Mouse (Mus musculus): ENCODE results near the gene Ctdnep1.

DNA sequence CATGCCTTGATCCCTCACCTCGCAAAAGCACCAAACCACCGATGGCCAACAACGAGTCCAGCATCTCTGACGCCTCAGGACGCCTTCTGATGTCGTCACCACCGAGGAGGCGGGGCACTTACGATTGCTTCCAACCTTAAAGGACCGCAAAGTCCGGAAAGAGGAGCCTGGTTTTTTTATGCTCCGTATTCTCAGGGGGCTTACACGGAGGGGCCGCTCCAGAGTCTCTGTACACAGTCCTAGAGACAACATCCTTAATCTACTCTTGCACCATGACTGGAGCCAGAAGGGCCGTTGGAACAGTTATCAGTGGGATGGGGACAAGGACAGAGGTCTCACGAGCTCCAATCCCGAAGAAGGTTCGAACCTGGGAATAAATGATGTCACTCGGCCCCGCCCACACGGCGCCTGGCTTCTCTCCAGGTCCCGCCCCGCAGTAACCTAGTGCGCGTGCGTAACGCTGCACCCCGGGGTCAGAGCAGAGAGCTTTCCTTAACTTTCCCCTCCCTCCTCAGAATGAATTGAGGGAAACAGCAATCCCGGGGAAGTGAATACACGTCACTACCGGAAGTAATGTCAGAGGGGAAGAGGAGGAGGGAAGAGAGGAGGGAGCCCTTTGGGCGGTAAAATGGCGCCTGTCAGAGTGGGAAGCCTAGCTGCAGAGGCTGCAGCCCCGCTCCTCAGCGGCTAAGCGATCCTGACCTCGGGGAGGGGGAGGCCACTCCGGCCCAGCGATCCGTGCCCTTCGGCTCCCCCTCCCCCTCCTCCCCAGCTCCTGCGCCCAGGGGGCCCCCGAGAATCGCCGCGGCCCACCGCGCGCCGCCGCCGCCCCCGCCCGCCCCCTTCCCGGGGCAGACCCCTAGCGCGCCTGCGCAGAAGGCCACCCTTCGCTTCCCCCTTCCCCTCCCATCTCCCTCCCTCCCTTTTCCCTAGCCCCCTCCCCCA is 488 bp upstream of the Ctdnep1 start:
- TF ChIP-seq CTCF (IDR thresholded peaks at IDR 0.05; ENCODE audit: low read depth) (no peak), EP300 (IDR thresholded peaks at IDR 0.05; ENCODE audit: low read depth) (no peak; the same call in 1 of the 2 replicates)

Measured in liver, postnatal 0 days (tissue).